Comparison of ENCODE assay signal across 1 mouse cellular context in the genomic region with DNA sequence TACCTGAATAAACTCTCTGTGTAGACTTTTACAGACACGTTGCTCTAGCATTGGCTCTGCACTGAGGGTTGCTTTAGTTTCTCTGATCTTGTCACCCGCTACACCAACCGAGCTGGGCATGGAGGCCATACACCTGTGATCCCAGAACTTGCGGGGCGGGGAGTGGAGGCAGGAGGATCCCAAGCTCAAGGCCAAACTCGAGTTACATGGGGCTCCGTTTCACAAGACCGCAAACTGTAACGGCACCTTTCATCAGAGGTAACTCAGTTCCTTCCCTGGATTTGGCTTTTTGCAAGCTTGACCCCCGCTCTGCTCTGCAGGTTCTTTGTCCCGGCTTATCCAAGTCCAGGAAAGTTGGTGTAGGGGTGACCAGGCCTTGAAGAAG.
TF ChIP-seq lines count a peak whose summit lies in the region.

No protein-coding gene starts in this region.

TF ChIP-seq in CH12.LX, 34 proteins besides CTCF, POLR2A, EP300 and RAD21 (continued from another document):
- TF ChIP-seq NELFE (IDR thresholded peaks at IDR 0.05; ENCODE audit: low read depth, low read length) (no peak), ELF1 (IDR thresholded peaks at IDR 0.05; ENCODE audit: low read depth, low read length) (no peak), BHLHE40 (IDR thresholded peaks at IDR 0.05; ENCODE audit: low read depth, low read length) (no peak), JUND (conservative IDR thresholded peaks at IDR 0.05; ENCODE audit: low read depth, low read length) (no peak), ZKSCAN1 (IDR thresholded peaks at IDR 0.05; ENCODE audit: borderline replicate concordance, low read depth, low read length) (no peak), SIN3A (IDR thresholded peaks at IDR 0.05; ENCODE audit: low read length) (no peak)
